Mouse (Mus musculus) yolk sac, embryonic 10.5 days (tissue): ENCODE results near the gene Dync1i1.
"Not testable (repeated sequence)": the region's sequence is repeated elsewhere in the genome, so short reads cannot be mapped to it uniquely, and the experiment has no call there.

Experiments
- DNase-seq: peaks from one replicate; pipeline ENCODE4 v3.0.0-alpha.2; 2017; ENCODE audit warnings: low spot score

The Dync1i1 gene

DNA sequence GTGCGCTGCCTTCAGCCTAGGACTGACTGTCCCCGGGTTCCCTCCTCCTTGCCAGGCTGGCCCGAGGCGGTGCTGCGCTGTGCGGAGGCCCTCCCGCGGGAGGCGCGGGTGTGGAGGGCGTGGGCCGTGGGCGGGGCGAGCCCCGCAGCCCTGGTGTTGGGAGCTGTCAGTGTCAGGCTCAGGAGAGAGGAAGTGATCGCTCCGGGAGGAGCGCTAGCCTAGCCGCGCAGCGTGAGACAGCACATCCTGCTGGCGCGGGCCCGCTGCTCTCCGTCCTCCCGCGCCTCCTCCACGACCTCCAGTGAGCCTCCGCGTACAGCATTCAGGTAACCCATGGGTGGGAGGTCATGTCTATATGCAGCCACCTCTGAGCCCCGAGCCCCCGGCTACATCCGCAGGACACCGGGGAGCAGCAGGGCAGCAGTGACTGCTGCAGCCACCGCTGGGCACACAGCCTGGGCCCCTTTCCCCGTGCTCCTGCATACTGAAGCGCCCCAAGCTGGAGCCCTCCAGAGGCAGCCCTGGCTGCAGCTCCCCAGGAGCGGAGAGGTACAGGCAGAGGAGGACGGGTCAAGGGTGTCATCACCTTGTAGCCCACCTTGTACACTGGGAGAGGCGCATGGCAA is at the start of gene Dync1i1:
Dync1i1 (plus strand) TSS at position 29 of the 626 bp plus-strand sequence.
- peak; percentile 32 for DNase-seq

DNA sequence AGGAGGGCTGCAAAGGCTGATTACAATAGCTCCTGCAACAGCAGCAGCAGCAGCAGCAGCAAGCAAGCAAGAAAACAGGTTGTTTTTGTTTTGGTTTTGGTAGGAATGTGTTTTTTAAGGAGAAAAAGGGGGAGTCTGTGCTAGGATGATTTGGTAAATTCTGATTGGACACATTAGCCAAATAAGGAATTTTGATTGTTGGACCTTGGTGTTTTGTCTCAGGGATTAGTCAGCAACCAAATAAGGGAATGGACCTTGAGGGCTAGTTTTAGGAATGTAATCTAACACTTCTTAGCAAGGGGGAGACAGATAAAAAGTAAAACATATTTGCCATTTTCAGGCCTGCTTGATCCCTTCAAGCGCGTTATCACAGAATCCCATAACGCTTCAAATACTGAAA is 45.7 kb upstream of the Dync1i1 start:
- DNase-seq: no peak

GRCm38 (mm10) chr6:5701826-5702225 is 23.6 kb upstream of the Dync1i1 start:
- DNase-seq: no peak

- DNase-seq: not testable (repeated sequence)
Observed at GRCm38 (mm10) chr6:5707894-5708293, 17.5 kb upstream of the Dync1i1 start.

DNA sequence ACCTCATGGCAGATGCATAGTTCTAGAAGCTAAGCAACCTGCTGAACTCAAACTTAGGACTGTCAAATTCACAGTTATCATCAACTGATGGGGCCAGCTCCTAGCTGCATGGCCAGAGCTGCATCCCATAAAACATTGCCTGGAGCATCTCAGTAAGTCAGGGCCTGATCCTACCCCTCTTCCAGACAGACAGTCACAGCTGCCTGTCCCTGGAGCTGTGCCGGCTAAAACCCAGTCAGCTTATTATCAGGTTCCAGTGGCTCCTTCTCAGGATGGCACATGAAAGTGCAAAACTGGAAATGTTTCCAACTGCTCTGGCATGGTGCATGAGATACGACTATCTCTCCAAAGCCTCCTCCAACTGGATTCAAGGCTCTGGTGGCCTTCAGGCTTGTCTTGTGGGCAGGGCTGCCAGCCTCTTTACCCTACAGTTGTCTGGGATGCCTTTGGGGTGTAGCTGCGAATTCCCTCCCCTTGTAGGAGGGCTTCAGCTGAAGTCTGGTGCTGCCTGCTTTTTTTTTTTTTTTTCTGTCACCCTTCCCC is 15.3 kb upstream of the Dync1i1 start:
- no peak for DNase-seq

DNA sequence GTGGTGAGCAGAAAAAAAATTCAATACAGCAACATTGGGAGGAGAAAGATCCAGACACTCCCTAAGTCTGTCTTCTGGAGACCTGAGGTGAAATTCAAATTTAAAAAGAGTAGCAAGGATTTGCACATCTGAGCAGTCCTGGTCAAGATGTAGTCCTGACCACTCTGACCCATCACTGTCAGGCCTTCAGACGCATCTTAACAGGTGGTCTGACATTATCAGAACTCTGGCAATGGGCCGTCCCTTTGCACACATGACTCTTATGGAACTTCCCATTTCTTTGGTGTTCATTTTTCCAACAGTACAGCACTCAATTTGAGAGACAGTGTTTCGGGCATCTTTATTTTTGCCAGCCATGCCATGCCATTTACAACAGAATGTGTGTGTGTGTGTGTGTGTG is 12.8 kb upstream of the Dync1i1 start:
- DNase-seq: no peak

GRCm38 (mm10) chr6:5715101-5715618 is 10.3 kb upstream of the Dync1i1 start:
- no peak for DNase-seq

DNA sequence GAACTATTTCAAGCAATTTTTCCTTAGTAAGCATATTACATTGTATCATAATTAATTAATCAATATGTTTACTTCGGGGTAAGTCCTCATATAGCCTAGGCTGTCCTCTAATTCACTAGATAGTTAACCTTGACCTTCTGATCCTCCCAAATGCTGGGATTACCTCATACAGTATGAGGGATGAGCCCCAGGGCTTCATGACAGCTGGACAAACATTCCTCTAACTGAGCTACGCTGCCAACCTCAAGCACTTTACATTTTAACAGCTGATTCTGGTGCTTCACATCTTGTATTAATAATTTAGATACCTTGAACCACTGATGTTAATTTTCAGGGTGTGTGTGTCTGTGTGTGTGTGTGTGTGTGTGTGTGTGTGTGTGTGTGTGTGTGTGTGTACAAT is 6.5 kb upstream of the Dync1i1 start:
- DNase-seq: no peak

- not testable (repeated sequence) for DNase-seq
Observed at GRCm38 (mm10) chr6:5720716-5721115, 4.7 kb upstream of the Dync1i1 start.

GRCm38 (mm10) chr6:5723986-5724385 is 1.5 kb upstream of the Dync1i1 start:
- DNase-seq: no peak

- no peak for DNase-seq
Observed at GRCm38 (mm10) chr6:5726237-5726670, 815 bp downstream of the Dync1i1 start.

DNA sequence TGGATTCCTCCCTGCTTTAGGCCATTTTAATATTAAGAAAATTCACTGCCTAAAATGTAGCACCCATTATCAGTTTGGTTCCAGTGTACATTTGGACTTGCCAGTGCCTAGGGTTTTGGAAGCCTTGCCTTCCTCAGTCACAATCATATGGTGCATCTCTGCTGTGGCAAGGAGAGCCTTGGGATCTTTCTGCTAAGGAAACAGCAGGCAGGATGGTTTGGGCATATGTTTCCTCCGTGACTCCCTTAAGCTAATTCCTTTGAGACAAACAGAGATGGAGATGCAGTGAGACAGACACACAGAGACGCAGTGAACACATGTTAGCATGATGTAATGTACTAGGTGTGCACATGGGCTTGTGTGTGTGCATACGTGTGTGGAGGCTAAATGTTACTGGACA is 7.8 kb downstream of the Dync1i1 start:
- no peak for DNase-seq

GRCm38 (mm10) chr6:5734398-5734797 is 9.0 kb downstream of the Dync1i1 start:
- no peak for DNase-seq

GRCm38 (mm10) chr6:5734862-5735261 is 9.4 kb downstream of the Dync1i1 start:
- no peak for DNase-seq

DNA sequence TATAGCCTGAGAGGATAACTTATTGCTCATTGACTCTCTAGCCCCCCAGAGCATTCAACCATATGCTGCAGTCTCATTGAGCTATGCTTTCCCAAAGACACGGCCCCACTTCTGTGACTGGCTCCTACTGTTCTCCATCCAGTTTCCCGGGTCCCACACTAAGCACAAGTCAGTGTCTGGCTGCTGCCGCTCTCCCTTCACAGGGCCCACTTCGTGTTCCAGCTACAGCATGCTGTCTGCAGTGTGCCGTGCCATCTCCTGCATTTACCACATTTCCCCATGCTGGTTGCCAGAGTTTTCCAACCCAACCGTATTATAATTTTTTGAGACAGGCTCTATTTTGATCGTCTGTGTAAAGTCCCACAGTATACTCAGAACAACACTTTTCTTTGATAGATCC is 14.3 kb downstream of the Dync1i1 start:
- DNase-seq: no peak

GRCm38 (mm10) chr6:5741395-5742032 is 16.1 kb downstream of the Dync1i1 start:
- DNase-seq: no peak

DNA sequence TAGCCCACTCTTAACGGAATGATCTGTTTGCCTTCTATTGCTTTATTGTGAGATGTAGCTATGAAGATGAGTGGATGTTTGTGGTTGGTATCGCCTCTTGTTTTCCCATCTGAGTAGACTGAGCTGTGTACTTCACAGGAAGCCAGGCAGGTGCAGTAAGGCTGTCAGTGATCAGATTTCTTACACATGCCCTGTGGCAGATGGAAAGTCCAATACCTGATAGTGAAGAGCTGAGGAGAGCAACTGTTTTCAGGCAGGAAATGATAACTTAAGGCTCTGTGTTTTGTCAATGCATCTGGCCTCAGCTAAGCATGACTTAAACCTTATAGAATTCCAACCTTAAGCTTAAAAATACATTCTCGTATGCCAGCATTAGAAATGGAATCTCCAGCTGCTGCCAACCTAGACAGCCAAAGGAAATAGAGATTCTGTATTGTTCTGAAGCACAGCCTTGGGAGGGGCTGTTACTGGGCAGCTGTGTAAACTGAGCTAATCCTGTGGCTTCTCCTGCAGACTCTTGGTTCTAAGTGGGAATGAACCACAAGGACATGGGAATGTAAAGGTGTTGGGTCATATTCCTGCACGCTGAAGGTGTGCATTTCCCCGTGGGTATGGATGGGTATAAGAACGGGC is 24.8 kb downstream of the Dync1i1 start:
- no peak for DNase-seq

DNA sequence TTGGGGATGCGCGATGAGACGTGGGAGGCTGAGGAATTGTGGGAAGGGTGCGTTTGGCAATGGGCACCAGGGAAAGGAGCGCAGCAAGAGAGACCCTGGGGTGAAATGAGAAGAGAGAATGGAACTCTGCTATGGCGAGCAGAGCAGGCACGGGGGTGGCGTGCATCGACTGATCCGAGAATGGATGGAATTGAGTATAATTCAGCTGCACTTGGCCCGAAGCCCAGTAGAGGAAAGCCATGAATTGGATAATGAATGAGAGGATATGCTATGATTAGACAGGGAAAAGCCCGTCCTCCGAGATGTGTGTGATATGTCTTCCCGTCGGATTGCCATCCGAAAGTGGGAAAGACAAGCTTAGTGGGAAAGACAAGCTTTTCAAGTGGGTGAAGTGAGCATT is 26.7 kb downstream of the Dync1i1 start:
- no peak for DNase-seq

DNA sequence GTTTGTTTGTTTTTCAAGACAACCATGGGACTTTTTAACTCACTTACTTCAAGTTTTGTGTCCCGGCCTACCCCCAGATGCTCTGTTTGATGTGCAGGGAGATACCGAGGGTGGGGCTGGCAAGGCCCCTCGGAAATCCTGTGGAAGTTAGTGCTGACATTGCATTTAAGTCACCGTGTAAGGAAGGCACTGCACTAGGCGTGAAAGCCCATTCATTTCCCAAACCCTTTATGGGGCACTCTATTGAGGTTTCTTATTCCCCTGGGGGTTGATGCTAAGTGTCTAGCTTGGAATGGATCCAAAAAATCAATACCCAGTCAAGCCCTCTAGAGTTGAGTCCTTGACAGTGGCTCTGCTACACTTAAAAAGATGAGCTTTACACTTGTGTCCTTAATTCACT is 27.2 kb downstream of the Dync1i1 start:
- no peak for DNase-seq

DNA sequence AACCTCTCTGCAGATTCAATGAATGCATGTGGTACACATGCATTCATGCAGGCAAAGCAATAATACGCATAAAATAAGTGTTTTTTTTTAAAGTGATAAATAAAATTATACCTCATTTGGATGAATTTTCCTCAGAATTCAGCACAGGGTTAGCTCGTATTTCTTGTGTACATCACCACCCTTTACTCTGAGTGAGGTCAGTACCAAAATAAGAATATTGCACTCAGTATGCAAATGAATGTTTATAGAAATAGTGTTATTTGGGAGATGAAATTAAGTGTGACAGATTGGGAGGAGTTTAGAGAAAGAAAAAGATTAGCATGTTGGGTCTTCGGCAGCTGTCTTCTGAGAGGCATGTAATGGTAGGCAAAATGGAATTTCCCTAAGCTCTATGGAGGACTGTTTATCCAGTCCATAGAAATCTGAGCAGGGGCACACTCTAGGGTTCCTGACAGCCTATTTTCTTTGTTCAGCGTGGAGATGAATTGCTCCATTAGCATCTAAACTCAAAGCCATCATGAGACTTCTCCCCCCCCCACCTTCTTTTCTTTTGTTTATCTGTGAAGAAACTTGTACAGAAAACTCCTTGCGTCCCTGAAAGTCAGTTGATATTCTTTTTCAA is 31.2 kb downstream of the Dync1i1 start:
- DNase-seq: no peak

GRCm38 (mm10) chr6:5762943-5763342 is 37.5 kb downstream of the Dync1i1 start:
- DNase-seq: no peak

DNA sequence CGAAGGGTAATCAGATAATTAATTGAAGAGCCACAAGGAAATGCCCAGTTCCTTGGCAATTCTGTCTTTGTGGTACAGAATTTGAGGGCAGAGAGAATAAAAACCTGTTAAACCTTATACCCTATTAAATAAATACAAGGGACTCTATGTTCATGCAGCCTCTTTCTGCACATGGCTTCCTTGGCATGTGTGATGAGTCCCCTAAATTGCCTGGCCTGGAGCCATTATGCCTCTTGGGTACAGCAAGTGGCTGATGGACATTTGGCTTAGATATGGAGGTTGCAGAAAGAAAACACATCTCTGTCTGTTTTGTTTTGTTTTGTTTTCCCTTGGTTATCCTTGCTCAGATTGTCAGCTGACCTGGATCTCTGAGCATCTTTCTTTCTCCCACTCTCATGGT is 43.1 kb downstream of the Dync1i1 start:
- DNase-seq: no peak

GRCm38 (mm10) chr6:5770283-5770682 is 44.8 kb downstream of the Dync1i1 start:
- DNase-seq: no peak
